Mouse (Mus musculus) liver, adult 2 months (tissue): ENCODE data around the gene Evc2.

Experiments used
- CTCF ChIP-seq: fragments of 200-500 bp; IDR thresholded peaks from 2 replicates; pipeline ENCODE4 v1.5.1; 2011; ENCODE audit warnings: low read depth, low read length, control low read depth
- POLR2A ChIP-seq: fragments of 200-500 bp; IDR thresholded peaks from 2 replicates; pipeline ENCODE4 v1.6.1; 2011; ENCODE audit warnings: low read length, control low read depth; ENCODE audit not compliant: insufficient read depth; ENCODE audit errors: extremely low read depth

- TF ChIP-seq CTCF: no peak
- TF ChIP-seq POLR2A: no peak
These were observed 119.5 kb downstream of the Evc2 start for GRCm38 (mm10) chr5:37457831-37458230.
